Mouse (Mus musculus) stomach, postnatal 0 days (tissue): ENCODE results near the gene Prkg1. TPM values are rescaled to one million over a fixed set of nuclear protein-coding genes. Genes with fewer than 3 reads are reported as not detected.

Source experiments
- ATAC-seq: fragments of 200-750 bp; cut with Nextera tagmentation; 2 replicates; pipeline ENCODE4 v1.8.0; 2017; ENCODE audit not compliant: low FRiP score, low TSS enrichment
- DNase-seq: peaks from one replicate; pipeline ENCODE4 v3.0.0-alpha.2; 2016; ENCODE audit warnings: low spot score
- H3K27ac ChIP-seq: fragments of 300-500 bp; sonication (generic); replicated peaks from 2 replicates; pipeline ENCODE4 v1.5.1; 2014; ENCODE audit warnings: mild to moderate bottlenecking, control low read depth
- H3K27me3 ChIP-seq: fragments of 300-500 bp; sonication (generic); 2 replicates; pipeline ENCODE4 v1.6.1; 2014; ENCODE audit warnings: low read length; ENCODE audit not compliant: control insufficient read depth, insufficient read depth
- H3K36me3 ChIP-seq: fragments of 300-500 bp; sonication (generic); 2 replicates; pipeline ENCODE4 v1.6.1; 2014; ENCODE audit warnings: low read length, mixed read lengths; ENCODE audit not compliant: control insufficient read depth, insufficient read depth
- H3K4me1 ChIP-seq: fragments of 300-500 bp; sonication (generic); replicated peaks from 2 replicates; pipeline ENCODE4 v1.6.1; 2014; ENCODE audit warnings: antibody characterized with exemption; ENCODE audit not compliant: control insufficient read depth, insufficient read depth
- H3K4me2 ChIP-seq: fragments of 300-500 bp; sonication (generic); replicated peaks from 2 replicates; pipeline ENCODE4 v1.6.1; 2014; ENCODE audit warnings: low read depth, mild to moderate bottlenecking, control low read depth, moderate library complexity
- H3K4me3 ChIP-seq: fragments of 300-500 bp; sonication (generic); 2 replicates; pipeline ENCODE4 v1.5.1; 2014; ENCODE audit warnings: low read depth, low read length, control low read depth
- H3K9ac ChIP-seq: fragments of 300-500 bp; sonication (generic); 2 replicates; pipeline ENCODE4 v1.6.1; 2014; ENCODE audit warnings: mild to moderate bottlenecking, low read length, control low read depth, mixed read lengths
- H3K9me3 ChIP-seq: fragments of 300-500 bp; sonication (generic); 2 replicates; pipeline ENCODE4 v1.6.1; 2016; ENCODE audit warnings: low read length; ENCODE audit not compliant: control insufficient read depth
- CTCF ChIP-seq: IDR thresholded peaks from 2 replicates; pipeline ENCODE4 v1.5.1; 2016; ENCODE audit warnings: antibody characterized with exemption, low read depth, mild to moderate bottlenecking, moderate library complexity
- EP300 ChIP-seq: optimal IDR thresholded peaks from 2 replicates; pipeline ENCODE3; 2016; ENCODE audit warnings: antibody characterized with exemption
- WGBS: fragments of 180-500 bp; shearing (Covaris S2); extraction: QIAGEN DNeasy Blood & Tissue Kit; methylation state at CpG from one replicate; pipeline ENCODE4 v1.1.7; 2014; 5-methylcytosine and 5-hydroxymethylcytosine counted together
- polyA plus RNA-seq: library from polyadenylated mRNA; unstranded; fragments of >200 nt; fragmentation: Nextera tagmentation; extraction: Ambion mirVana; gene quantifications from 2 replicates; pipeline ENCODE4 v1.2.1, GENCODE M21; 2015

Prkg1 gene
- polyA plus RNA-seq, 1 experiment from 2014 or later: 6.4 TPM

GRCm38 (mm10) chr19:30626036-30626435, 1138.8 kb downstream of the Prkg1 start:
- no peaks in the 10 kb centered on the region for H3K9me3 ChIP-seq
- 37% methylated on average over 7 of the region's 7 CpGs for WGBS
- no peak overlapping the region for H3K9ac ChIP-seq
- no peaks in the 10 kb centered on the region for H3K4me1 ChIP-seq
- no peak for ATAC-seq
- H3K27ac ChIP-seq: no peak overlapping the region
- H3K27me3 ChIP-seq: no peaks in the 10 kb centered on the region
- H3K4me2 ChIP-seq: no peak overlapping the region
- TF ChIP-seq CTCF (no peak), EP300 (no peak)
- H3K36me3 ChIP-seq: no peaks in the 10 kb centered on the region
- no peak for DNase-seq
- H3K4me3 ChIP-seq: no peak overlapping the region

DNA sequence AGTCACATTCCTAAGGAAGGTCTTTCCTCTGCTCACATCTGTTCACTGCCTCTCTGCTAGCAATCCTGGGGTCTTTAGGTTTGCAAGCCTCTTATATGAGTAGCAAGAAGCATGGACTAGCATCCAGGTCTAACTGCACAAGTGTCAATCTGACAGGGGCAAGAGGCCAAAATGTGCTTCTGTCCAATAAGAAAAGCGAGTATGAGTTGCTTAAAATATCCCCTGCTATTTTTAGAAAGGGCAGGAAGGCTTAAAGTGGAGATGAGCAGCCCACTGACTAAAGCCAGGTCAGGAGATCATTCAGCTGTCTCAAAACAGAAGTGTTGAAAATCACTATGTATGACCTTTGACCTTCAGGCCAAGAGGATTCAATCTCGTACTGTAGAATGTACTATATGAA, 1139.4 kb downstream of the Prkg1 start:
- Histone ChIP-seq H3K4me3 (no peak overlapping the region), H3K4me1 (no peaks in the 10 kb centered on the region), H3K9me3 (no peaks in the 10 kb centered on the region), H3K9ac (no peak overlapping the region), H3K36me3 (no peaks in the 10 kb centered on the region), H3K4me2 (no peak overlapping the region), H3K27me3 (no peaks in the 10 kb centered on the region), H3K27ac (no peak overlapping the region)
- 47% methylated on average over 2 of the region's 2 CpGs for WGBS
- no peak for TF ChIP-seq EP300
- no peak for TF ChIP-seq CTCF
- no peak for DNase-seq
- ATAC-seq: no peak

DNA sequence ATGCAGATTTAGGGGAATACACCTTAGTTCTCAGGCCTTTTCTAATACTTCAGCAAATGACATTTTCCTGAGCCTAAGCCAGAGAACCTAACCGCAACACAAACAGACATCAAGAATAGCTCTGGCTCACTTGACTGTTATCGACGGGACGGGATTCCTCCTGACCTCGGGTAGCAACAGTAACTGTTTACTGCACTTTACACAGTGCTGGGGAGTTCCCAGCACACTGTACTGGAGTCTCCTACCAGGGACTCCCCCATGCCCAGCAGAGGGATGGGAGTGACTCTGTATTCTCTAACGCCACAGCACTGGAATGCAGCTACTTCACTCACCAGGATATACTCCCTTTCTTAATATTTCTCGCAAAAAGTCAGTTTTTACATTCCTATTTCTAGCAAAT, 1141.2 kb downstream of the Prkg1 start:
- Histone ChIP-seq H3K27ac (no peak overlapping the region), H3K4me2 (no peak overlapping the region), H3K4me1 (no peaks in the 10 kb centered on the region), H3K9ac (no peak overlapping the region), H3K9me3 (no peaks in the 10 kb centered on the region), H3K27me3 (no peaks in the 10 kb centered on the region), H3K4me3 (no peak overlapping the region), H3K36me3 (no peaks in the 10 kb centered on the region)
- WGBS: 51% methylated on average over 7 of the region's 7 CpGs
- DNase-seq (no peak), ATAC-seq (no peak)
- TF ChIP-seq CTCF (no peak), EP300 (no peak)

DNA sequence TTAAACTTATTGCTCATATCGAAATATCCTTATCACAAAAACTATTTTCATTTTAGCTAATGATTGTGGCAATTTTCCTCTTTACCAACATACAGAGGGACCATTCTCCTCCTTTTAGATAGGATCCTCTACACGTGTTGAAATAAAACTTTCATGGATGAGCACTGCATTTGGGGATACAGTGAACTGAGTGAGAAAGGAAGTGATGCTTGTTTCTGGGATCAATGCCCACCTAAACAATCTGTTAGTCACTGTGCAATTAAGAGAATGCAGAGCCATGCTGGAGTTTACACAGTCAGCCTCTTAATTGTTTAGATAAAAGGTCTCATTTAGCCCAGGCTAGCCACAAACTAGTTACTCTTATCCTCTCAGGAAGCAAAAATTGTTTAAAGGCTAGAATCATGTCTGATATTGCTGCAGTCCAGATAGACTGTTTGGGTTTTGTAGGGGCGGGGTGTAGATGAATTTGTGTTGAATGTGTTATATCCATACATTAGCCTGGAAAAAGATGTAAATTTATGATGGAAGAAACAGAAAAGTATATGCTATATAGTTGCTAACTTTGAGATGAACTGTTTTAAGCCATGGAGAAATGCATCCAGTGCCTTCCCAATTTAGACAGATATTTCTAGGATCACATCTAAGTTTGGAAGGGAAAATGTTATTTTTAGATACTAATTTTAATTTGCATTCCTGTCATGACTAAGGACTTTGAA, 1151.5 kb downstream of the Prkg1 start:
- Histone ChIP-seq H3K36me3 (no peaks in the 10 kb centered on the region), H3K27me3 (no peaks in the 10 kb centered on the region), H3K4me1 (no peaks in the 10 kb centered on the region), H3K9ac (no peak overlapping the region), H3K4me2 (no peak overlapping the region), H3K9me3 (no peaks in the 10 kb centered on the region), H3K4me3 (no peak overlapping the region), H3K27ac (no peak overlapping the region)
- no peak for TF ChIP-seq CTCF
- TF ChIP-seq EP300: no peak
- 72% methylated on average over 3 of the region's 3 CpGs for WGBS
- ATAC-seq (no peak), DNase-seq (no peak)

DNA sequence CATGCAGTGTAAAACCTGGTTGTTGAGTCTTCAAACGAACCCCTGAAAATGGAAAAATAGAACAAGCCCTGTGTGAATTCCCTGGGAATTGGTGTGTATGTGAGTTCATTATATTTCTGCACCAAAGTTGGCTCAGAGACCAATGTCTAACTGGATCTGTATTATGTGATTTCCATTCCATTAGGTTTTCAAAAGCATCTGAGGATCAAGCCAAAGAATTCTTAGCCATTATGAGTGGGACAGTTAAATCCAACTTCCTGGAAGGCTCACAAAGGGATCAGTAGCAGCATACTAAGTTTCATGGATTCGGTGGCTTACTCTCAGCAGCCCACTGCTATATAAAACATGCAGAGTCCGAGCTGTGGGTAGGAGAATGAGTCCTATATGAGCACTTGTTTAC, 1178.5 kb downstream of the Prkg1 start:
- DNase-seq: no peak
- ATAC-seq: no peak
- Histone ChIP-seq H3K36me3 (no peaks in the 10 kb centered on the region), H3K4me1 (no peaks in the 10 kb centered on the region), H3K9me3 (no peaks in the 10 kb centered on the region), H3K27ac (no peak overlapping the region), H3K9ac (no peak overlapping the region), H3K4me3 (no peak overlapping the region), H3K4me2 (no peak overlapping the region), H3K27me3 (no peaks in the 10 kb centered on the region)
- TF ChIP-seq CTCF (no peak), EP300 (no peak)
- WGBS: 73% methylated on average over 3 of the region's 3 CpGs

GRCm38 (mm10) chr19:30564516-30564915, 1200.3 kb downstream of the Prkg1 start:
- Histone ChIP-seq H3K4me1 (no peaks in the 10 kb centered on the region), H3K36me3 (no peaks in the 10 kb centered on the region), H3K9me3 (no peaks in the 10 kb centered on the region), H3K9ac (no peak overlapping the region), H3K27me3 (no peaks in the 10 kb centered on the region), H3K4me2 (no peak overlapping the region), H3K4me3 (no peak overlapping the region), H3K27ac (no peak overlapping the region)
- 80% methylated on average over 6 of the region's 6 CpGs for WGBS
- no peak for ATAC-seq
- no peak for TF ChIP-seq CTCF
- no peak for TF ChIP-seq EP300
- DNase-seq: no peak
